Mouse (Mus musculus): ENCODE data around the gene Utrn. TPM values are rescaled to one million over a fixed set of nuclear protein-coding genes. Genes with fewer than 3 reads are reported as not detected.

Utrn gene
- polyA plus RNA-seq (2014; fragmentation: Nextera tagmentation; extraction: Ambion mirVana) = 66.1 and 67.9 TPM in 2 replicates

GRCm38 (mm10) chr10:12869029-12869671, at the start of gene Utrn:
Utrn (minus strand) TSS chr10:12869365.
- Histone ChIP-seq H3K36me3 (ENCODE audit: insufficient read depth) (no peaks in the 10 kb centered on the region), H3K27ac (ENCODE audit: low read depth) (peak within 1 kb of the TSS; percentile 95), H3K4me2 (peak within 1 kb of the TSS; percentile 77), H3K4me1 (ENCODE audit: insufficient read depth) (no peaks in the 10 kb centered on the region), H3K27me3 (ENCODE audit: insufficient read depth, low read length) (no peaks in the 10 kb centered on the region), H3K9ac (peak within 1 kb of the TSS; percentile 90), H3K4me3 (ENCODE audit: low read depth, low read length) (peak within 1 kb of the TSS; percentile 72), H3K9me3 (ENCODE audit: low read depth, low read length) (no peaks in the 10 kb centered on the region)
- ATAC-seq (ENCODE audit: insufficient read depth) (peak; percentile 90), DNase-seq (peak; percentile 92)
- no peak for TF ChIP-seq CTCF (IDR thresholded peaks at IDR 0.05; ENCODE audit: low read depth)
- under 1% methylated on average over 73 of the region's 77 CpGs for WGBS

GRCm38 (mm10) chr10:12917626-12918025, 48.5 kb upstream of the Utrn start:
- TF ChIP-seq CTCF (IDR thresholded peaks at IDR 0.05; ENCODE audit: low read depth) = no peak
- H3K27me3 ChIP-seq (ENCODE audit: insufficient read depth, low read length) = no peaks in the 10 kb centered on the region
- 75% methylated on average over 1 of the region's 1 CpGs for WGBS
- no peak overlapping the region for H3K27ac ChIP-seq (ENCODE audit: low read depth)
- H3K36me3 ChIP-seq (ENCODE audit: insufficient read depth) = no peaks in the 10 kb centered on the region
- ATAC-seq (ENCODE audit: insufficient read depth) (no peak), DNase-seq (no peak)
- H3K4me3 ChIP-seq (ENCODE audit: low read depth, low read length) = no peak overlapping the region
- H3K9me3 ChIP-seq (ENCODE audit: low read depth, low read length) = no peaks in the 10 kb centered on the region
- H3K4me1 ChIP-seq (ENCODE audit: insufficient read depth) = no peaks in the 10 kb centered on the region
- H3K4me2 ChIP-seq = no peak overlapping the region
- H3K9ac ChIP-seq = no peak overlapping the region

- TF ChIP-seq CTCF (IDR thresholded peaks at IDR 0.05; ENCODE audit: low read depth) = no peak
- Histone ChIP-seq H3K4me3 (ENCODE audit: low read depth, low read length) (no peak overlapping the region), H3K9ac (no peak overlapping the region), H3K4me2 (no peak overlapping the region), H3K36me3 (ENCODE audit: insufficient read depth) (no peaks in the 10 kb centered on the region), H3K27ac (ENCODE audit: low read depth) (no peak overlapping the region), H3K4me1 (ENCODE audit: insufficient read depth) (0 out of 2 replicates have a peak, but pooled peaks cover 3% of the 10 kb centered on the region), H3K9me3 (ENCODE audit: low read depth, low read length) (no peaks in the 10 kb centered on the region), H3K27me3 (ENCODE audit: insufficient read depth, low read length) (no peaks in the 10 kb centered on the region)
- no peak for ATAC-seq (ENCODE audit: insufficient read depth)
- DNase-seq = no peak
- WGBS = 77% methylated on average over 6 of the region's 6 CpGs
Observed at GRCm38 (mm10) chr10:12916376-12916775, 47.2 kb upstream of the Utrn start.

GRCm38 (mm10) chr10:12915826-12916225, 46.7 kb upstream of the Utrn start:
- no peak for DNase-seq
- H3K4me2 ChIP-seq = no peak overlapping the region
- no peak overlapping the region for H3K4me3 ChIP-seq (ENCODE audit: low read depth, low read length)
- no peak overlapping the region for H3K9ac ChIP-seq
- no peak for ATAC-seq (ENCODE audit: insufficient read depth)
- WGBS = 47% methylated on average over 7 of the region's 7 CpGs
- no peak overlapping the region for H3K27ac ChIP-seq (ENCODE audit: low read depth)
- no peaks in the 10 kb centered on the region for H3K9me3 ChIP-seq (ENCODE audit: low read depth, low read length)
- H3K4me1 ChIP-seq (ENCODE audit: insufficient read depth) = 0 out of 2 replicates have a peak, but pooled peaks cover 3% of the 10 kb centered on the region
- H3K36me3 ChIP-seq (ENCODE audit: insufficient read depth) = no peaks in the 10 kb centered on the region
- H3K27me3 ChIP-seq (ENCODE audit: insufficient read depth, low read length) = no peaks in the 10 kb centered on the region
- TF ChIP-seq CTCF (IDR thresholded peaks at IDR 0.05; ENCODE audit: low read depth) = no peak

GRCm38 (mm10) chr10:12914203-12914602, 45.0 kb upstream of the Utrn start:
- Histone ChIP-seq H3K27ac (ENCODE audit: low read depth) (no peak overlapping the region), H3K4me1 (ENCODE audit: insufficient read depth) (0 out of 2 replicates have a peak, but pooled peaks cover 3% of the 10 kb centered on the region), H3K4me3 (ENCODE audit: low read depth, low read length) (no peak overlapping the region), H3K9me3 (ENCODE audit: low read depth, low read length) (no peaks in the 10 kb centered on the region), H3K27me3 (ENCODE audit: insufficient read depth, low read length) (no peaks in the 10 kb centered on the region), H3K9ac (no peak overlapping the region), H3K4me2 (no peak overlapping the region), H3K36me3 (ENCODE audit: insufficient read depth) (no peaks in the 10 kb centered on the region)
- DNase-seq (no peak), ATAC-seq (ENCODE audit: insufficient read depth) (no peak)
- TF ChIP-seq CTCF (IDR thresholded peaks at IDR 0.05; ENCODE audit: low read depth) = no peak
- 89% methylated on average over 1 of the region's 1 CpGs for WGBS

GRCm38 (mm10) chr10:12911981-12912530, 42.9 kb upstream of the Utrn start:
- Histone ChIP-seq H3K9me3 (ENCODE audit: low read depth, low read length) (no peaks in the 10 kb centered on the region), H3K27ac (ENCODE audit: low read depth) (peak overlapping the region; percentile 59; the same call in 1 of the 2 replicates), H3K27me3 (ENCODE audit: insufficient read depth, low read length) (no peaks in the 10 kb centered on the region), H3K4me2 (peak overlapping the region; percentile 51), H3K9ac (peak overlapping the region; percentile 30), H3K4me3 (ENCODE audit: low read depth, low read length) (no peak overlapping the region), H3K4me1 (ENCODE audit: insufficient read depth) (0 out of 2 replicates have a peak, but pooled peaks cover 3% of the 10 kb centered on the region), H3K36me3 (ENCODE audit: insufficient read depth) (no peaks in the 10 kb centered on the region)
- DNase-seq (peak; percentile 62), ATAC-seq (ENCODE audit: insufficient read depth) (peak; percentile 59; the same call in 1 of the 2 replicates)
- TF ChIP-seq CTCF (IDR thresholded peaks at IDR 0.05; ENCODE audit: low read depth) = no peak
- 33% methylated on average over 11 of the region's 11 CpGs for WGBS

GRCm38 (mm10) chr10:12911451-12911850, 42.3 kb upstream of the Utrn start:
- ATAC-seq (ENCODE audit: insufficient read depth) (no peak), DNase-seq (no peak)
- no peaks in the 10 kb centered on the region for H3K27me3 ChIP-seq (ENCODE audit: insufficient read depth, low read length)
- no peak overlapping the region for H3K27ac ChIP-seq (ENCODE audit: low read depth)
- H3K4me1 ChIP-seq (ENCODE audit: insufficient read depth) = 0 out of 2 replicates have a peak, but pooled peaks cover 3% of the 10 kb centered on the region
- no peaks in the 10 kb centered on the region for H3K9me3 ChIP-seq (ENCODE audit: low read depth, low read length)
- peak overlapping the region; percentile 51 for H3K4me2 ChIP-seq
- 76% methylated on average over 13 of the region's 13 CpGs for WGBS
- TF ChIP-seq CTCF (IDR thresholded peaks at IDR 0.05; ENCODE audit: low read depth) = no peak
- no peaks in the 10 kb centered on the region for H3K36me3 ChIP-seq (ENCODE audit: insufficient read depth)
- no peak overlapping the region for H3K4me3 ChIP-seq (ENCODE audit: low read depth, low read length)
- H3K9ac ChIP-seq = peak overlapping the region; percentile 30
